Mouse (Mus musculus): ENCODE data around the gene Pcca. TPM values are rescaled to one million over a fixed set of nuclear protein-coding genes. Genes with fewer than 3 reads are reported as not detected.

The Pcca gene
- total and polyA plus RNA-seq, 3 experiments, result 38.6 to 102 (median 86.0) TPM

- WGBS, result 75% methylated on average over 9 of the region's 9 CpGs
- Histone ChIP-seq H3K27ac (no peak overlapping the region), H3K36me3 (ENCODE audit: control insufficient read depth, insufficient read depth, low read length) (no peaks in the 10 kb centered on the region), H3K4me3 (no peak overlapping the region), H3K4me1 (ENCODE audit: control insufficient read depth, insufficient read depth, low read length) (no peaks in the 10 kb centered on the region), H3K79me2 (replicated peaks; ENCODE audit: control insufficient read depth, insufficient read depth, low read length) (no peaks in the 10 kb centered on the region), H3K9ac (ENCODE audit: low read depth, low read length) (no peak overlapping the region), H3K27me3 (ENCODE audit: control insufficient read depth, insufficient read depth, low read length) (no peaks in the 10 kb centered on the region)
- DNase-seq, result no peak
- TF ChIP-seq POLR2A (IDR thresholded peaks at IDR 0.05; ENCODE audit: insufficient read depth, low read depth, low read length) (no peak), CTCF (IDR thresholded peaks at IDR 0.05) (no peak), EP300 (IDR thresholded peaks at IDR 0.05; ENCODE audit: insufficient read depth, low read depth, low read length) (no peak)
- intact Hi-C loops (cut with DNase I), result no loop called here
These were observed 348.1 kb downstream of the Pcca start for GRCm38 (mm10) chr14:122882201-122882639.

DNA sequence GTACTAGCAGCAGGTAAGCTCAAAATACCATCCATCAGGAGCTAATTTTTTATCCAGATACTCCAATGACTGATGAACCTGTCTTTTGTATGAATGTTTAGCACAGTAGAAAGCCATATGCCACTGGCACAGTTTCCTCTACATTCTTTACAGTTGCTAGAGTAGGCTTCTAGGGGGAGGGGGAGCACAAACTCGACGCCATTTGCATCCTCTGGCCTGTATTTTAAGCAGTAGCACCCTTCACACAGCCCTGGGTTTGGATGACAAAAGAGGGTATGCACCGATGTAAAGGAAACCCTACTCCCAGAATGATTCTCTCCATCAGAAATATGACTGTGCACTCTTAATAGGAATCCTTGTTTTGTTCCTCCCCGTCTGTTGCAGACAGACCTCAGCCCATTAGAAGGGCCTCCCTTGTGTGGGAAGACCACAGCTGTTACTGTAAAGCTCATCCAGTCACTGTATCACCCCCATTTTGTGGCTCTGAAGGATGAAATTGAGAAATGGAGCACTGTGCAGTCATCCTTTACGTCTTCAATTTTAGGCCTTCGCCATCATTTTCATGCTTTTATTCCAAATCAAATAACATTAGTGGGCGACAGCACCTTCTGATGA lies 348.8 kb downstream of the Pcca start:
- no peak for DNase-seq
- peaks cover 1% of the 10 kb centered on the region; the same call in 1 of the 2 replicates for H3K4me1 ChIP-seq (ENCODE audit: control insufficient read depth, insufficient read depth, low read length)
- intact Hi-C loops (cut with DNase I), result no loop called here
- no peaks in the 10 kb centered on the region for H3K27me3 ChIP-seq (ENCODE audit: control insufficient read depth, insufficient read depth, low read length)
- H3K79me2 ChIP-seq (replicated peaks; ENCODE audit: control insufficient read depth, insufficient read depth, low read length), result no peaks in the 10 kb centered on the region
- H3K4me3 ChIP-seq, result no peak overlapping the region
- TF ChIP-seq EP300 (IDR thresholded peaks at IDR 0.05; ENCODE audit: insufficient read depth, low read depth, low read length) (no peak), CTCF (IDR thresholded peaks at IDR 0.05) (no peak), POLR2A (IDR thresholded peaks at IDR 0.05; ENCODE audit: insufficient read depth, low read depth, low read length) (no peak)
- no peak overlapping the region for H3K9ac ChIP-seq (ENCODE audit: low read depth, low read length)
- no peak overlapping the region for H3K27ac ChIP-seq
- no peaks in the 10 kb centered on the region for H3K36me3 ChIP-seq (ENCODE audit: control insufficient read depth, insufficient read depth, low read length)
- 89% methylated on average over 7 of the region's 7 CpGs for WGBS

- H3K79me2 ChIP-seq (replicated peaks; ENCODE audit: control insufficient read depth, insufficient read depth, low read length), result no peaks in the 10 kb centered on the region
- no peak overlapping the region for H3K4me3 ChIP-seq
- no peak overlapping the region for H3K9ac ChIP-seq (ENCODE audit: low read depth, low read length)
- H3K27me3 ChIP-seq (ENCODE audit: control insufficient read depth, insufficient read depth, low read length), result no peaks in the 10 kb centered on the region
- 94% methylated on average over 4 of the region's 4 CpGs for WGBS
- H3K36me3 ChIP-seq (ENCODE audit: control insufficient read depth, insufficient read depth, low read length), result no peaks in the 10 kb centered on the region
- no peak overlapping the region for H3K27ac ChIP-seq
- no peak for DNase-seq
- peaks cover 1% of the 10 kb centered on the region; the same call in 1 of the 2 replicates for H3K4me1 ChIP-seq (ENCODE audit: control insufficient read depth, insufficient read depth, low read length)
- TF ChIP-seq EP300 (IDR thresholded peaks at IDR 0.05; ENCODE audit: insufficient read depth, low read depth, low read length) (no peak), POLR2A (IDR thresholded peaks at IDR 0.05; ENCODE audit: insufficient read depth, low read depth, low read length) (no peak), CTCF (IDR thresholded peaks at IDR 0.05) (no peak)
- intact Hi-C loops (cut with DNase I), result no loop called here
These were observed 349.3 kb downstream of the Pcca start for GRCm38 (mm10) chr14:122883410-122883806.

GRCm38 (mm10) chr14:122883821-122884584 lies 349.9 kb downstream of the Pcca start:
- TF ChIP-seq CTCF (IDR thresholded peaks at IDR 0.05) (no peak), EP300 (IDR thresholded peaks at IDR 0.05; ENCODE audit: insufficient read depth, low read depth, low read length) (no peak), POLR2A (IDR thresholded peaks at IDR 0.05; ENCODE audit: insufficient read depth, low read depth, low read length) (no peak)
- no peak for DNase-seq
- Histone ChIP-seq H3K79me2 (replicated peaks; ENCODE audit: control insufficient read depth, insufficient read depth, low read length) (no peaks in the 10 kb centered on the region), H3K36me3 (ENCODE audit: control insufficient read depth, insufficient read depth, low read length) (no peaks in the 10 kb centered on the region), H3K4me3 (no peak overlapping the region), H3K4me1 (ENCODE audit: control insufficient read depth, insufficient read depth, low read length) (peaks cover 1% of the 10 kb centered on the region; the same call in 1 of the 2 replicates), H3K27ac (no peak overlapping the region), H3K27me3 (ENCODE audit: control insufficient read depth, insufficient read depth, low read length) (no peaks in the 10 kb centered on the region), H3K9ac (ENCODE audit: low read depth, low read length) (no peak overlapping the region)
- intact Hi-C loops (cut with DNase I), result no loop called here
- WGBS, result 65% methylated on average over 10 of the region's 10 CpGs

DNA sequence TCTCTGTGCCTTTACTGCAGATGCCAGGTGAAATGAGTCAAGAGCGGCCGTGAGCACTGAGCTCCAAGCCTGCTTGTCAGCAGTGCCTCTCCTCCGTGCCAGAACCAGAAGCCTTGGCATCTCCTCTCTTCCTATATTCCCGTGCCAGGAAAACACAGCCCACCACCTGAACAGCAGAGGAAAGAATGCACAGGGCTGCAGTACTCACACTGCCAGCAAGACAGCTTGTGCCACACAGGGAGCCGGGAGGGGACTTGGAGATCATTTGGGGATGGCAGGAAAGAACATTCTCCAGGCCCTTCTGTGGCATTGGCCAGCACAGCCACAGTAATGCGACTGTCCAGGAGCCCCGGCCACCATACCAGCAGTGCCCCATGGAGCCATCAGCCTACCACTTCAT lies 351.8 kb downstream of the Pcca start:
- Histone ChIP-seq H3K27ac (no peak overlapping the region), H3K4me1 (ENCODE audit: control insufficient read depth, insufficient read depth, low read length) (peaks cover 1% of the 10 kb centered on the region; the same call in 1 of the 2 replicates), H3K27me3 (ENCODE audit: control insufficient read depth, insufficient read depth, low read length) (no peaks in the 10 kb centered on the region), H3K9ac (ENCODE audit: low read depth, low read length) (no peak overlapping the region), H3K36me3 (ENCODE audit: control insufficient read depth, insufficient read depth, low read length) (no peaks in the 10 kb centered on the region), H3K79me2 (replicated peaks; ENCODE audit: control insufficient read depth, insufficient read depth, low read length) (no peaks in the 10 kb centered on the region), H3K4me3 (no peak overlapping the region)
- intact Hi-C loops (cut with DNase I), result no loop called here
- TF ChIP-seq EP300 (IDR thresholded peaks at IDR 0.05; ENCODE audit: insufficient read depth, low read depth, low read length) (no peak), POLR2A (IDR thresholded peaks at IDR 0.05; ENCODE audit: insufficient read depth, low read depth, low read length) (no peak), CTCF (IDR thresholded peaks at IDR 0.05) (no peak)
- WGBS, result 56% methylated on average over 7 of the region's 7 CpGs
- DNase-seq, result peak in 1 of 2 experiments; percentile 16

- intact Hi-C loops (cut with DNase I), result no loop called here
- WGBS, result 64% methylated on average over 1 of the region's 1 CpGs
- no peak overlapping the region for H3K27ac ChIP-seq
These were observed 353.2 kb downstream of the Pcca start for GRCm38 (mm10) chr14:122887278-122887677.

More at GRCm38 (mm10) chr14:122887278-122887677, 353.2 kb downstream of the Pcca start:
- Histone ChIP-seq H3K79me2 (replicated peaks; ENCODE audit: control insufficient read depth, insufficient read depth, low read length) (no peaks in the 10 kb centered on the region), H3K4me1 (ENCODE audit: control insufficient read depth, insufficient read depth, low read length) (peaks cover 1% of the 10 kb centered on the region; the same call in 1 of the 2 replicates), H3K4me3 (no peak overlapping the region), H3K9ac (ENCODE audit: low read depth, low read length) (no peak overlapping the region), H3K36me3 (ENCODE audit: control insufficient read depth, insufficient read depth, low read length) (no peaks in the 10 kb centered on the region), H3K27me3 (ENCODE audit: control insufficient read depth, insufficient read depth, low read length) (no peaks in the 10 kb centered on the region)
- no peak for TF ChIP-seq EP300 (IDR thresholded peaks at IDR 0.05; ENCODE audit: insufficient read depth, low read depth, low read length)
- no peak for DNase-seq
